Mouse (Mus musculus): ENCODE measurements around the gene Wasf2.

The Wasf2 gene

GRCm38 (mm10) chr4:133160821-133161220, 30.5 kb downstream of the Wasf2 start:
- in situ Hi-C loops (cut with MboI; ENCODE audit: low pct_unique_long_range_greater_than_20kb in 1 of 2, low sequenced_read_pairs in 2 of 2, unreplicated experiment in 1 of 2), result no loop called here

GRCm38 (mm10) chr4:133162196-133162595, 31.9 kb downstream of the Wasf2 start:
- in situ Hi-C loops (cut with MboI; ENCODE audit: low pct_unique_long_range_greater_than_20kb in 1 of 2, low sequenced_read_pairs in 2 of 2, unreplicated experiment in 1 of 2), result no loop called here

GRCm38 (mm10) chr4:133166773-133167172, 36.5 kb downstream of the Wasf2 start:
- in situ Hi-C loops (cut with MboI; ENCODE audit: low pct_unique_long_range_greater_than_20kb in 1 of 2, low sequenced_read_pairs in 2 of 2, unreplicated experiment in 1 of 2), result no loop called here

GRCm38 (mm10) chr4:133169237-133170055, 39.1 kb downstream of the Wasf2 start:
- in situ Hi-C loops (cut with MboI; ENCODE audit: low pct_unique_long_range_greater_than_20kb in 1 of 2, low sequenced_read_pairs in 2 of 2, unreplicated experiment in 1 of 2), result no loop called here

GRCm38 (mm10) chr4:133170056-133170524, 39.8 kb downstream of the Wasf2 start:
- in situ Hi-C loops (cut with MboI; ENCODE audit: low pct_unique_long_range_greater_than_20kb in 1 of 2, low sequenced_read_pairs in 2 of 2, unreplicated experiment in 1 of 2), result no loop called here

DNA sequence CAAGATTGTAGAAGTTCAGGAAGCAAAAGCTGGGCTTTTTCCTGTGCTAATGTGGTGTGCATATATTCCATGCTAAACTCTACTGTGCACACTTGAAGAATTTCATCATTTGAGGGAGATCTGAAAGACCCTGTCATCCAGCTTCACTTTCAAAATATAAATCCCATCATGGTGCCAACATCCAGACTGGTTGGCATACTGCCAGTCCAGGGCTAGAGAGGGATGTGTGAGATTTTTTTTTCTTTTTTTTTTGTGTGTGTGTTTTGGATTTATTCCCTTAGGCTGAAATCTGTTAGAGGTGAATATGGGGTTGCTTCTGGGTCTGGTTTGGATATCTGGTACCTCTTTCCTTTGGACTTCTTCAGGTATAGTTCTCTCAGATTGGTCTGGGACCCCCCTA, 40.3 kb downstream of the Wasf2 start:
- in situ Hi-C loops (cut with MboI; ENCODE audit: low pct_unique_long_range_greater_than_20kb in 1 of 2, low sequenced_read_pairs in 2 of 2, unreplicated experiment in 1 of 2), result no loop called here

DNA sequence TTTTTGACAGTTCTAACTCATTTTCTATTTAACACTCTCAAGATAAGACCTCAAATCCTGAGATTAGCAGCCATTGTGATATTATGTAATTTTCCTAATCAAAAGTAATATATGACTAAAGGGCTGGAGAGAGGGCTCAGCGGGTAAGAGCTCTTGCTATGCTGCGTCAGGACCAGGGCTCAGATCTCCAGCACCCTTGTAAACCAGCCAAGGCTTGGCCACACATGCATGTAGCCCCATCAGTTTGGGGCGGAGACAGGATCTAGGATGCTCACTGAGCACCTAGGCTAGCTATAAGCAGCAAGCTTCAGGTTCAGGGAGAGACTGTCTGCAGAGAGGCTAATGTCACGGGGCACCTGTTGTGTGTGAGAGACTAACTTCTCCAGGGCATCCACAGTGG, 42.1 kb downstream of the Wasf2 start:
- in situ Hi-C loops (cut with MboI; ENCODE audit: low pct_unique_long_range_greater_than_20kb in 1 of 2, low sequenced_read_pairs in 2 of 2, unreplicated experiment in 1 of 2), result no loop called here

DNA sequence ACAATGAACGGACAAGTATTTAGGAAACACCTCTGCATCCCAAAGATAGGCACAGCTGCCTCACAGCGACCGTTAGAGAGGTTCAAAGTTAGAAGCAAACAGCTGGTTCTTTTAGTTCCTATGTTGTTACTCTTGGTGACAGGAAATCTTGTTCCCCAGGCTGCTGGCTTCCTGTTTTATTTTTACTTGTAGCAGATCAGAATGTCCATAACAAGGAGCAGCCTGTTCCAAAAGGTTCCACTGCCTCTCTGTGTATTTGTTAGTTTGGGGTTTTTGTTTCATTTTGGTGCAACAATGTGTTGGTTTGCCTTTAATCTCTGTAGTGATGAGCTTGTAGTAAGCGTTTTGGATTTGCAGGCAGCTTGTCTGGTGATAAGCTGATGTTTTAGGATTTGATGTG, 44.1 kb downstream of the Wasf2 start:
- in situ Hi-C loops (cut with MboI; ENCODE audit: low pct_unique_long_range_greater_than_20kb in 1 of 2, low sequenced_read_pairs in 2 of 2, unreplicated experiment in 1 of 2), result no loop called here

DNA sequence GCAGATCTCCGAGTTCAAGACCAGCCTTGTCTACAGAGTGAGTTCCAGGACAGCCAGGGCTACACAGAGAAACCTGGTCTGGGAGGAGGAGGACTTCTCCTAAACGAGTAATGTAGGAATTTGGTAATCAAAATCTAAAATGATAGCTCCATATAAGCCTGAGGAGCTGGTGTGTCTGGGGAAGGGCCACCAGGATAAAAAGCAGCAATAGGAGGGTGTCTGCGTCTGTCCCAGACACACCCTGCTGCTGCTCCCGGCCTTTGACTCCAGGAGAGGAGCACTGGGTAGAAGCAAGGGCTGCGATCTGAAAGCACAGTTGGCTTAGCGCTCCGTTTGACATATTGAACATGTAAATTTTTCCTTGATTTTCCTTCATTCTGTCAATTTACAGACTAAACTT, 45.0 kb downstream of the Wasf2 start:
- in situ Hi-C loops (cut with MboI; ENCODE audit: low pct_unique_long_range_greater_than_20kb in 1 of 2, low sequenced_read_pairs in 2 of 2, unreplicated experiment in 1 of 2), result no loop called here

DNA sequence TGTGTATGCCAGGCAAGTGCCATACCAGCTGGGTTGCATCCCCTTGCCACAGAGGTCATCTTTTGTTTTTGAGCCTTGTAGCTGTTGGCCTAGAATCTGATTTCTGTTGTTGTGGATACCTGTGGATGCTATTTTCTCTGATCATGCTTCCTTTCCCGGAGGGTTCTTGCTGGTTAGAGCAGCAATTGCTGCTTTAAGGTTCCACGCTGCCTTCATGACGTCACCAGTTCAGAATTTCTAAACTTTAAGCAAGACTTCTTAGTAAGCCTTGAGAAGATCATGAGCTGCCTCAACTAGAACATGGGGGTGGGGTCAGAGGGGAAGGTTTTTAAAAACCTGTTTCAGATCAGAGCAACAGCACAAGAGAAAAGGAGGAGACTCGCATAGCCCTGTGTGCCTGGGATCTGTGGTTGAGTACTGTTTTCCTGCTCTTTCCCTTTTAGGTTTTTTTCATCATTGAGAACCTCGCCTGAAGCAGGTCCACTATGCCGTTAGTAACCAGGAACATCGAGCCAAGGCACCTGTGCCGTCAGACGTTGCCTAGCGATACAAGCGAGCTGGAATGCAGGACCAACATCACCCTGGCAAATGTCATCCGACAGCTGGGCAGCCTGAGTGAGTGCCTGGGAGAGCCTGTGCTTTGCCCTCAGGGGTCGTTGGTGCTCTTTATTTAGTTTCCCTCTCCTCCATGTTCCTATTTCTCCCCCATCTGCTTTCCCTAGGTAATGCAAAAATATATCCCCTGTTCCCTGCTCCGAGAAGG, 45.9 kb downstream of the Wasf2 start:
- in situ Hi-C loops (cut with MboI; ENCODE audit: low pct_unique_long_range_greater_than_20kb in 1 of 2, low sequenced_read_pairs in 2 of 2, unreplicated experiment in 1 of 2), result no loop called here

DNA sequence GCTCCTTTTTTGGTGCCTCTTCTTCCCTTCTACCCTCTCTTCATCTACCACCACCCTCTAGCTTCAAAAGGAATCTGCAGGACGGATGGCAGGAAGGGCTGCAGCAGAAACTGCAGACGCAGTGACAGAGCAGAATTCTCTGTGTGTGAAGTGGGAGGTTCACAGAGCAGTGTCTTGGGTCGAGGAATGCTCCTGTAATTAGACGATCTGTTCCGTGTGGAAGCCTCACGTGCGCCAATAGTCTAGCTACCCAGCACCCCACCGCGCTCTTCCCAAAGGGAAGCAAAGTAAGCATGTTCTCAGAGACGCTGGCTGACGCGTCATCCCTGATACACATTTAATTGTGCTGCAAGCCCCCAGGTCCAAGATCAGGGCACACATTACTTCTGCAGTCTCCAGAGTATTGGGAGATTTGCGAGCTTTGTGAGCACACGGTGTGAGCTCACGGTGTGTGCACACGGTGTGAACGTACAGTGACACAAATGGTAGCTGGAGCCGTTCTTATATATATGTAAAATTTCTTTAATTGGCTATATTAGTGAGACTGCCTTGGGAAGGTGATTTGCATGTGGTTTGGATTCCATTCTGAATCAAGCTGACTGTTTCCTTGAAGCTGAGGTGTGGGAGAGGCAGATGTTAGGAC, 46.6 kb downstream of the Wasf2 start:
- in situ Hi-C loops (cut with MboI; ENCODE audit: low pct_unique_long_range_greater_than_20kb in 1 of 2, low sequenced_read_pairs in 2 of 2, unreplicated experiment in 1 of 2), result no loop called here

DNA sequence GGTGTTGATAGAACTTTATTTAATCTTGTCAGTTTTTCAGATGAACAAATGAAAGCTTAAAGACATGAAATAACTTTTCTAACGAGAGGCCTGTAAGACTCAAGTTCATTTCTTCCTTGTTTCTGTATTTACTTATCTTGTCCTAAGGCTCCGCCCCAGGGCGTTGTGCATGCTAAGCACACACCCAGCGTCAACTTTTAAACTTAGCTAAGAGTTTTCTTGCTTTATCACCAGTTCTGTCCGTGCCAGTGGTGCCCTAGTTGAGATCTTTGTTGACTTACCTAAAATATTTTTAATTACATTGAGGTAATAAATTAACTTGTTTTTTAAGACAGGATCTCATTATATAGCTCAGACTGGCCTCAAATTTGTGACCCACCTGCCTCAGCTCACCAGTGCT, 48.0 kb downstream of the Wasf2 start:
- in situ Hi-C loops (cut with MboI; ENCODE audit: low pct_unique_long_range_greater_than_20kb in 1 of 2, low sequenced_read_pairs in 2 of 2, unreplicated experiment in 1 of 2), result no loop called here

DNA sequence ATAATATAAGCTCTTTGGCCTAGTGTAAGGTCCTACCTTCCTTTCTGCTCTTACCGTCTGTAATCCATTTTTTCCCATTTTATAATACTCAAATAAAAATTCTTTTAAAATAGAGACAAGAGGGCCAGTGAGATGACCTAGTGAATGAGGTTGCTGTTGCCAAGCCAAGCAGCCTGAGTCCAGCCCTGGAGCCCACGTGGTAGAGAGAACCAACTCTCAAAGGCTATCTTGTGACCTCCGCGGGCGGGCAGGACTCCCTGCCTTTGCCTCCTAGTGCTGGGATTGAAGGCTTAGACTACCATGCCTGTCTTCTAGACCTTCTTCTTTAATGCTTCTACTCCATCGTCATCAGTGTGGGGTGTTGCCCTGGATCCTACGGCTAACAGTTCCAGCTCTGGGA, 49.0 kb downstream of the Wasf2 start:
- in situ Hi-C loops (cut with MboI; ENCODE audit: low pct_unique_long_range_greater_than_20kb in 1 of 2, low sequenced_read_pairs in 2 of 2, unreplicated experiment in 1 of 2), result no loop called here

- in situ Hi-C loops (cut with MboI; ENCODE audit: low pct_unique_long_range_greater_than_20kb in 1 of 2, low sequenced_read_pairs in 2 of 2, unreplicated experiment in 1 of 2), result no loop called here
These were observed 52.2 kb downstream of the Wasf2 start for GRCm38 (mm10) chr4:133182439-133183033.

DNA sequence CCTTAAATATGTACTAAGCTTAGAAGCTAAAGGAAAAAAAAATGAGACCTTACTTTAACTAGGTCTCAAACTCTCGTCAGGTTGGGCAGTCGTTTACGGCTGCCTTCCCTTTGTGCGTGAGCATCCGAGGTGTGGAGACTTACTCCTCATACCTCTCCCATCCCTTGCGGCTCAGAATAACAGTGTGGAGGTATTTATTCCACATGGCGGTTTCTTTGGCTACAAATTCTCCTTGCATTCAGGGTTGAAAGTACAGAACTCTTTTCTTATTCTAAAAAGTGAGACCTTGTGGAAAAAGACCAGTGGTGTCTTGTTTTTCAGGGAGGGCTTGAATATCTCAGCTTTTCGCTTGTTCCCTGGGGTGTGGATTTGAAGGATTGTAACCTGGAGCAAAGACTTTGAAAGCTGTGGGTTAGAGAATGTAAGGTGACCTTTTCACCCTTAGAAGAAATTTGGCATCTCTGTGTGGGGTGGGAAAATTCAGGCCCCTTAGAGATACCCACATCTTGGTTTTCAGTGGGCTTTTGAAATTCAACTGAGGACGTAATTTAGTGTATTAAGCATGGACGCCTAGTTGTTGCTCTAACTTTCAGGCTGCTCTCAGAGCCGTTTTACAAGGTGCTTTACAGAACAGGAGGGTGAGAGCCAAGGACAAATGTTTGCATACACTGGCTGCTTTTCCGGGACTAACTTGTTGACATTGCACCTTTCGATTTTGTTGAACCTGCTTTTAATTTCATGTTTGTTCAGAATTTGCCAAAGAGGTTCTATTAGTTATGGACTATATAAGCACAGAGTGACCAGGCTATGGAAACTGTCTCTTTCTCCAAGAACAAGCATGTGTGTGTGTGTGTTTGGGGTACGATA, 54.0 kb downstream of the Wasf2 start:
- in situ Hi-C loops (cut with MboI; ENCODE audit: low pct_unique_long_range_greater_than_20kb in 1 of 2, low sequenced_read_pairs in 2 of 2, unreplicated experiment in 1 of 2), result no loop called here

DNA sequence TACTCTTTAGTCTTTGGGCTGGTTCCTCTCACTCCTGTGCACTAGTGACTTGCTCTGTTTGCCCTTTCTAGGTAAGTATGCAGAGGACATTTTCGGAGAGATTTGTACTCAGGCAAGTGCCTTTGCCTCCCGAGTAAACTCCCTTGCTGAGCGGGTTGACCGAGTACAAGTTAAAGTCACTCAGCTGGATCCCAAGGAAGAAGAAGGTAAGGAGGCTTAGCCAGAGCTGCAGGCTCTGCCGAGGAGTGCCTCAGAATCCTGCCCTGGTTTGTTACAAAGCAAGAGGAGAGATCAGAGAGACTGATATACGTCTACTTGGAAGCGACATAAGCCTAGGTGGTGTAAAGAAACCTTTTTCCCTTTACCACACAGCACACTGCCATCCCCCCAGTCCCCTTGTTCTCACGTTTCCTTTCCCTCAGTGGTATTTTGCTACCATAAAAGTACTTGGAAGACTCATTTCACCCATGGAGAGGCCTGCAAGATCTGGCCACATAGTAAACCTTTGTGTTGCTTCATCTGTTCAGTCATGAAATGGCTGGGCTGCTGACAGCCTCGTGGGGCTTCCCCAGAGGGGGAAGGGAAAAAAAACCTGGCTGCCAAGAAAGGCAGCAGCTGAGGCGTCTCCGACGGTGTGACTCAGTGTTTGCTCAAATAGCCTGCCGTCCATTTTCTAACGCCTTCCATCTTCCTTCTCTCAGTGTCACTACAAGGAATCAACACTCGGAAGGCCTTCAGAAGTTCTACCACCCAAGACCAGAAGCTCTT, 54.8 kb downstream of the Wasf2 start:
- in situ Hi-C loops (cut with MboI; ENCODE audit: low pct_unique_long_range_greater_than_20kb in 1 of 2, low sequenced_read_pairs in 2 of 2, unreplicated experiment in 1 of 2), result no loop called here

GRCm38 (mm10) chr4:133185893-133186292, 55.6 kb downstream of the Wasf2 start:
- in situ Hi-C loops (cut with MboI; ENCODE audit: low pct_unique_long_range_greater_than_20kb in 1 of 2, low sequenced_read_pairs in 2 of 2, unreplicated experiment in 1 of 2), result no loop called here

Data from mouse embryonic stem cell (cell line).